Mouse (Mus musculus) liver, embryonic 16.5 days (tissue): ENCODE measurements at regions not wholly inside any gene's neighbourhood (a gene's known extent, or its start where the extent isn't known, plus 50 kb on each side); places are given as distances from the start of the nearest gene placed in this dataset.

Experiments used
- ATAC-seq: fragments of 200-750 bp; cut with Nextera tagmentation; 2 replicates; pipeline ENCODE4 v1.8.0; 2017; ENCODE audit warnings: low read depth, mild to moderate bottlenecking, moderate number of reproducible peaks, moderate library complexity
- H3K27ac ChIP-seq: fragments of 300-500 bp; sonication (generic); 2 replicates; pipeline ENCODE4 v1.5.1; 2014; ENCODE audit warnings: mild to moderate bottlenecking, low read length
- H3K27me3 ChIP-seq: fragments of 300-500 bp; sonication (generic); 2 replicates; pipeline ENCODE4 v1.6.1; 2014; ENCODE audit warnings: low read depth, low read length, mixed read lengths; ENCODE audit not compliant: control insufficient read depth, insufficient read depth
- H3K36me3 ChIP-seq: fragments of 300-500 bp; sonication (generic); 2 replicates; pipeline ENCODE4 v1.6.1; 2014; ENCODE audit warnings: mild to moderate bottlenecking; ENCODE audit not compliant: control insufficient read depth, insufficient read depth
- H3K4me1 ChIP-seq: fragments of 300-500 bp; sonication (generic); 2 replicates; pipeline ENCODE4 v1.6.1; 2014; ENCODE audit warnings: low read depth, low read length, mixed read lengths; ENCODE audit not compliant: control insufficient read depth
- H3K4me2 ChIP-seq: fragments of 300-500 bp; sonication (generic); 2 replicates; pipeline ENCODE4 v1.6.1; 2014; ENCODE audit warnings: low read depth, low read length, mixed read lengths
- H3K4me3 ChIP-seq: fragments of 300-500 bp; sonication (generic); 2 replicates; pipeline ENCODE4 v1.5.1; 2014; ENCODE audit warnings: low read depth, mild to moderate bottlenecking, low read length
- H3K9ac ChIP-seq: fragments of 300-500 bp; sonication (generic); 2 replicates; pipeline ENCODE4 v1.6.1; 2014; ENCODE audit warnings: low read depth, low read length
- H3K9me3 ChIP-seq: fragments of 300-500 bp; sonication (generic); replicated peaks from 2 replicates; pipeline ENCODE4 v1.6.1; 2016; ENCODE audit warnings: low read length; ENCODE audit not compliant: control insufficient read depth
- WGBS: fragments of 180-500 bp; shearing (Covaris S2); extraction: QIAGEN DNeasy Blood & Tissue Kit; methylation state at CpG from one replicate; pipeline ENCODE4 v1.1.7; 2014; ENCODE audit not compliant: insufficient replicate concordance; 5-methylcytosine and 5-hydroxymethylcytosine counted together

GRCm38 (mm10) chr1:89207306-89207705 is 137.1 kb downstream of the Sh3bp4 start:
- Histone ChIP-seq H3K27ac (no peak overlapping the region), H3K4me1 (no peaks in the 10 kb centered on the region), H3K4me3 (no peak overlapping the region), H3K9me3 (no peaks in the 10 kb centered on the region; the same call in 1 of the 2 replicates), H3K27me3 (no peaks in the 10 kb centered on the region), H3K9ac (no peak overlapping the region), H3K4me2 (no peak overlapping the region), H3K36me3 (no peaks in the 10 kb centered on the region)
- WGBS, result 3% methylated on average over 1 of the region's 1 CpGs
- ATAC-seq, result no peak

GRCm38 (mm10) chr1:89211116-89211515 is 140.9 kb downstream of the Sh3bp4 start:
- no peak for ATAC-seq
- no peak overlapping the region for H3K27ac ChIP-seq
- no peaks in the 10 kb centered on the region; the same call in 1 of the 2 replicates for H3K9me3 ChIP-seq
- H3K4me3 ChIP-seq, result no peak overlapping the region
- no peaks in the 10 kb centered on the region for H3K27me3 ChIP-seq
- no peak overlapping the region for H3K4me2 ChIP-seq
- WGBS, result 72% methylated on average over 6 of the region's 6 CpGs
- no peaks in the 10 kb centered on the region for H3K4me1 ChIP-seq
- H3K36me3 ChIP-seq, result no peaks in the 10 kb centered on the region
- no peak overlapping the region for H3K9ac ChIP-seq

DNA sequence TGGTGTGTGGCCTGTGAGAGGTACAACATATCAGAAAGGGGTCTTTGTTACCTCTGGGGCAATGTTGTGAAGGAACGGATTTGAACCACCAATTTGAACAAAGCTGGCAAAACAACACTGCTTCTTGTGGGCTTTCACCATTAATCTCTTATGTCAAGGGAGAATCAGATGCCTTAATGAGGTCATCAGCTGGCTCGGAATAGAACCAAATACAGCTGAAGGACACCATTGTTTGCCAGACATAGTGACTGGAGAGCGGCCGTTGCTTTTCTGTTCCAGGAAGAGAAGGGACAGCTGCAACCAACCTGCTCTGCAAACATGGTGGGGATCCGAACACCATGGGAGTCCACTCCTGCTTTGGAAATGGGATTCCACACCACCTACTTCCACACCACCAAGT is 158.2 kb downstream of the Sh3bp4 start:
- Histone ChIP-seq H3K4me3 (no peak overlapping the region), H3K9ac (no peak overlapping the region), H3K27ac (no peak overlapping the region), H3K27me3 (no peaks in the 10 kb centered on the region), H3K9me3 (no peaks in the 10 kb centered on the region), H3K4me1 (no peaks in the 10 kb centered on the region), H3K4me2 (no peak overlapping the region), H3K36me3 (no peaks in the 10 kb centered on the region)
- 47% methylated on average over 5 of the region's 5 CpGs for whole genome bisulfite sequencing
- ATAC-seq, result no peak

DNA sequence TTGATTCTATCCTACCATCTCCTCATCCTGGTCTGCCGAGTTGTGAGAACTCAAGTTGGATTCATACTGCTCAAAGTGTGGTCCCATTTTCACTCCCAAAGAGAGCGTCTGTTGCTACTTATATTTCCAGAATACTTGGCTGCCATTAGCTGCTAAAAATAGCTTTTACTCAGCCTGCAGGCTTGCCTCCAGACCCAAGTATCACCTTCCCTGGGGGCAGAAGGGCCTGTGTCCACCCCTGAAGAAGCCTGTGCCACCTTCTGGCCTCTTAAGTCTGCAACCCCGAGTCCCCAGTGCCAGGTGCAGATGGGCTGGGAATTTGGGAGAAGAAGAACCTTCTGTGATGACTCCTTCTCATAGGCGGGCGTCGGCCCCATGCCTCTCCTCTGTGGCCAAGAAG is 161.5 kb downstream of the Sh3bp4 start:
- 55% methylated on average over 6 of the region's 6 CpGs for WGBS
- Histone ChIP-seq H3K4me3 (no peak overlapping the region), H3K9ac (no peak overlapping the region), H3K27me3 (no peaks in the 10 kb centered on the region), H3K9me3 (no peaks in the 10 kb centered on the region), H3K36me3 (no peaks in the 10 kb centered on the region), H3K4me1 (no peaks in the 10 kb centered on the region), H3K27ac (no peak overlapping the region), H3K4me2 (no peak overlapping the region)
- no peak for ATAC-seq

GRCm38 (mm10) chr1:89232391-89232790 is 162.2 kb downstream of the Sh3bp4 start:
- Histone ChIP-seq H3K9me3 (no peaks in the 10 kb centered on the region), H3K36me3 (no peaks in the 10 kb centered on the region), H3K27me3 (no peaks in the 10 kb centered on the region), H3K4me2 (no peak overlapping the region), H3K9ac (no peak overlapping the region), H3K4me1 (no peaks in the 10 kb centered on the region), H3K27ac (no peak overlapping the region), H3K4me3 (no peak overlapping the region)
- WGBS, result 50% methylated on average over 5 of the region's 5 CpGs
- ATAC-seq, result no peak

- Histone ChIP-seq H3K36me3 (no peaks in the 10 kb centered on the region), H3K4me3 (no peak overlapping the region), H3K4me2 (no peak overlapping the region), H3K9ac (no peak overlapping the region), H3K27me3 (no peaks in the 10 kb centered on the region), H3K27ac (no peak overlapping the region), H3K4me1 (no peaks in the 10 kb centered on the region), H3K9me3 (no peaks in the 10 kb centered on the region)
- 14% methylated on average over 8 of the region's 8 CpGs for WGBS
- ATAC-seq, result no peak
These were observed 164.7 kb downstream of the Sh3bp4 start for GRCm38 (mm10) chr1:89234895-89235294.

DNA sequence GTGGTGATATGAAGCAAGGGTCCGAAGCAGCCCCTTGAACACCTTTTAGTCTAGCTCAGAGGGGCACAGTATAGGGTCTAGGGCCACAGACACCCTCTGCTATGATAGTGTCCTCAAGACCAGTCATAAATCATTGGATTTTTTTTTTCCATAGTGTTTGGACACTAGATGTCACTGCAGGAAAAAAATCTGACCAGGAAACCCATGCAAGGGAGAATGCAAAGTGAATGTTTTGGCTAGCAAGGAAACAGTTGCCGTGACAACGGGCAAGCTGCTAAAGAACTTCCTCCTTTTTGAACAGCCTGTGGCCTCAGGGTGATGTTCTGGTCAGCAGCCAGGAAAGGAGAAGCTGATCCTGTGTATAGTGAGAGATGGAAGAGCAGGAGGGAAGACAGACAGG is 165.1 kb downstream of the Sh3bp4 start:
- WGBS, result 18% methylated on average over 3 of the region's 3 CpGs
- H3K9me3 ChIP-seq, result no peaks in the 10 kb centered on the region
- H3K4me2 ChIP-seq, result no peak overlapping the region
- no peak for ATAC-seq
- no peaks in the 10 kb centered on the region for H3K36me3 ChIP-seq
- no peaks in the 10 kb centered on the region for H3K4me1 ChIP-seq
- no peak overlapping the region for H3K4me3 ChIP-seq
- H3K9ac ChIP-seq, result no peak overlapping the region
- H3K27me3 ChIP-seq, result no peaks in the 10 kb centered on the region
- no peak overlapping the region for H3K27ac ChIP-seq

- Histone ChIP-seq H3K27ac (no peak overlapping the region), H3K4me1 (no peaks in the 10 kb centered on the region), H3K27me3 (no peaks in the 10 kb centered on the region), H3K4me2 (no peak overlapping the region), H3K9ac (no peak overlapping the region), H3K9me3 (no peaks in the 10 kb centered on the region), H3K36me3 (no peaks in the 10 kb centered on the region), H3K4me3 (no peak overlapping the region)
- WGBS, result 53% methylated on average over 5 of the region's 5 CpGs
- no peak for ATAC-seq
These were observed 167.5 kb downstream of the Sh3bp4 start for GRCm38 (mm10) chr1:89237696-89238095.

GRCm38 (mm10) chr1:89244598-89244997 is 174.4 kb downstream of the Sh3bp4 start:
- Histone ChIP-seq H3K4me3 (no peak overlapping the region), H3K4me2 (no peak overlapping the region), H3K9ac (no peak overlapping the region), H3K27me3 (no peaks in the 10 kb centered on the region), H3K4me1 (no peaks in the 10 kb centered on the region), H3K9me3 (no peaks in the 10 kb centered on the region), H3K27ac (no peak overlapping the region), H3K36me3 (no peaks in the 10 kb centered on the region)
- 77% methylated on average over 8 of the region's 8 CpGs for WGBS
- ATAC-seq, result no peak
